Mouse (Mus musculus) stomach, embryonic 16.5 days (tissue): ENCODE results near the gene Eed. TPM values are rescaled to one million over a fixed set of nuclear protein-coding genes. Genes with fewer than 3 reads are reported as not detected.

ENCODE experiments used
- polyA plus RNA-seq: library from polyadenylated mRNA; unstranded; fragments of >200 nt; fragmentation: Nextera tagmentation; extraction: Ambion mirVana; gene quantifications from 2 replicates; pipeline ENCODE4 v1.2.1, GENCODE M21; 2015

Gene Eed
- polyA plus RNA-seq, 1 experiment from 2014 or later = 51.0 TPM

Other genes starting within 250 kb of the Eed start
- gene Ccdc81, start 77.4 kb downstream of the Eed start, polyA plus RNA-seq = 0.05 and 0.11 TPM in 2 replicates
- 108 and 132 TPM in 2 replicates for gene Hikeshi, start 39.8 kb downstream of the Eed start, polyA plus RNA-seq
- 39.0 and 46.9 TPM in 2 replicates for gene Picalm, start 149.2 kb upstream of the Eed start, polyA plus RNA-seq